Mouse (Mus musculus) lung, postnatal 0 days (tissue): ENCODE data around the gene Depdc1b.

Source experiments
- CTCF ChIP-seq: IDR thresholded peaks from 2 replicates; pipeline ENCODE4 v1.5.1; 2016; ENCODE audit warnings: antibody characterized with exemption, mild to moderate bottlenecking
- EP300 ChIP-seq: IDR thresholded peaks from 2 replicates; pipeline ENCODE4 v1.6.1; 2016; ENCODE audit warnings: antibody characterized with exemption, mild to moderate bottlenecking, control low read depth

DNA sequence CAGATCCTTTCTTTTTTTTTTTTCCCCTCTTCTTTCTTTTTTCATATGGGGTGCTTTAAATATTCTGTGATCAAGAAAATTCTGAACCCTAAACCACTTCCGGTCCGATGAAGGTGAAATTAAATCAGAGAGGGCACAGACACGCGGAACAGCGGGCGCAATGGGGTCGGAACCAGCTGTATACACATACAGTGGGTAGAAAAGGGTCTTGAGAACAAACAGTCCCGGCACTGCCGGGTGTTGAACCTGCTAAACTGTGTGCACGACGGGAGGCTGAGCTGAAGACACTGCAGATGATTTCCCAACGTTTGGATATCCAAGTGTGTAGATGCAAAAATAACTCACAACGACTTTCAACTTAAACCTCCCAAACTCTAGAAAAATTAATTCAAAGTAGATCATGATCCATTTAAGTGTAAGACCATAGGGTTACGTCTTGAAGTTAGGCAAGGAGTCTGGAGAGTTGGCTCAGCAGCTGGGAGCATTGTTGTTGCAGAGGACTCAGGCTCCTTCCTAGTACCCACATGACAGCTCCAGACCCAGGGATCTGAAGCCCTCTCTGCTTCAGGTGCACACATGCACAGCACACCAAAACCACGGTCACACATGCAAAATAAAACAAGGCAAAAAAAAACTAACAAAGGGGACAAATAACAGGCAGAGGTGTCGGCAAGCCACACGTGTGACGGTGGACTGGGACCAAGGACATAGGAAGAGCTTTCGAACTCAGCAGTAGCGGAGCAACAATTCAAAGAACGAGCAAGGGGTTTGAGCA, 12.5 kb downstream of the Depdc1b start:
- no peak for TF ChIP-seq CTCF
- TF ChIP-seq EP300: no peak
